Mouse (Mus musculus): ENCODE measurements around the gene Olfr464.

Gene Olfr464

DNA sequence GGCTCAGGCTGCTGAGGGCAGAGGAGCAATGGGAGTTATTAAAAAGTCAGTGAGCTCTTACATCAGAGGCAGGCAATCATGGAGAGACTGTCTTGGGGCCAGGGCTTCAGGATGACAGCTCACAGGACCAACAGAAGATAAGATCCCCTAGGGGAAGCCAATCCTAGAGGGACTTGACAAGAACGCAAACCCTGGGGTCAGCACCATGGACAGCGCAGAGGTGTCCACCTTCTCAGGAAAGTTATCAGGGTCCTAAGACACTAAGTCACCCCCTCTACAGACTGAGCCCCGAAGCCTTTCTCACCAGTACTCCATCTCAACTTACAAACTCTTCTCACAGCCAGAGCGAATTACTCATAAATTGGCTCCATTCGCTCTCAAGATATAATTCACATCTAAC, at the start of gene Olfr464:
Olfr464 (minus strand) TSS at position 2 of the 400 bp plus-strand sequence.
- TF ChIP-seq GATA4 (IDR thresholded peaks at IDR 0.05; ENCODE audit: insufficient replicate concordance, low read length): no peak

DNA sequence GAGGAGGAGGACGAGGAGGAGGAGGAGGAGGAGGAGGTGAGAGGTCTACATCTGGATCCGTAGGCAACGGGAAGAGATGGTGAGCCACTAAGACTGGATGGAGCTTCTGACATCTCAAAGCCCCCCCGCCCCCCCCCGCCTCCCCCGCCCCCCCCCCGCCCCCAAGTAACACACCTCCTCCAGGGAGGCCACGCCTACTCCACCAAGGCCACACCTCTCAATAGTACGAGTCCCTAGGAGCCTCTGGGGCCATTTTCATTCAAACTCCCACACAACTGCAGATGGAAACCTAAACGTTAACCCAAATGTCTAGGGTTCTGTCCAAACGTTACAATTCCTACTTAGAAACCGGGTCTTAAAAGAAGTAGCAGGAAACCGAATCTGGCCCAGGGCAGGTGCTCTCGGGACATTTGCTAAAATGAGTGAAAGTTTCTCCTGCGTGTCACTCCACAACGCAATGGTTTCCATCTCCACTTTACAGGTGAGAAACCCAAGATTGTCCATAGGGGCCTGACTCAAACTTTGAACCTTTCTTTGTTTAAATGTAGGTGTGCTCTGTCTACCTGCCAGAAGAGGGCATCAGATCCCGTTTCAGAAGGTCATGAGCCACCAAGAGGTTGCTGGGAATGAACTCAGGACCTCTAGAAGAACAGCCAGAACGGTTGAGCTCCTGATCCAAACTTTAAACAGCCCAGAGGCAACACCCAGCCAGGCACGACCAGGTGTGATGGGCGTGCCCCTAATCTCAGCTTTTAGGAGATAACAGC, 47.8 kb upstream of the Olfr464 start:
- TF ChIP-seq GATA4 (IDR thresholded peaks at IDR 0.05; ENCODE audit: insufficient replicate concordance, low read length): no peak

DNA sequence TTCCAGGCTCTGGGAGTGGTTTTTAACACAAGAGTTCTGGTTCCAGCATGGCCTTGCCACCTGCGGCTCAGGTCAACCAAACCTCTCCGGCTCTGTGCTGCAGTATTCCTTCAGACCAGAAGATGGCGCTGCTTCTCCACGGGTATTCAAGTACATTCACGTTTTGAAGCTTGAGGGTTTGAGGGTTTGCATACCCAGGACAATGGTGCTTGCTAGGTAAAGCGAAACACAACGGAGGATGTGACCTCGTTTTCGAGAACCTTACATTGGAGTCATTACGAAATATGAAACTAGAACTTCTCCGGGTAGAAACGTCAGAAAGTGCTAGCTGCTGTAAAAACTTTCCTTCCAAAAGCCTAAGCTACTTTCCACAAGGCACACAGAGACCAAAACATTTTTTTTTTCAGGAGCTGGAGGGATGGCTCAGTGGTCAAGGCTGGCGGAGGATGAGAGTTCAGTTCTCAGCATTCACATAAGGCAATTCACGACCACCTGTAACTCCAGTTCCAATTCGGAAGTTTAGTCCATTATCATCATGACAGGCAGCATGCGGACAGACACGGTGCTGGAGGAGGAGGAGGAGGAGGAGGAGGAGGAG, 47.0 kb upstream of the Olfr464 start:
- TF ChIP-seq GATA4 (IDR thresholded peaks at IDR 0.05; ENCODE audit: insufficient replicate concordance, low read length): no peak

DNA sequence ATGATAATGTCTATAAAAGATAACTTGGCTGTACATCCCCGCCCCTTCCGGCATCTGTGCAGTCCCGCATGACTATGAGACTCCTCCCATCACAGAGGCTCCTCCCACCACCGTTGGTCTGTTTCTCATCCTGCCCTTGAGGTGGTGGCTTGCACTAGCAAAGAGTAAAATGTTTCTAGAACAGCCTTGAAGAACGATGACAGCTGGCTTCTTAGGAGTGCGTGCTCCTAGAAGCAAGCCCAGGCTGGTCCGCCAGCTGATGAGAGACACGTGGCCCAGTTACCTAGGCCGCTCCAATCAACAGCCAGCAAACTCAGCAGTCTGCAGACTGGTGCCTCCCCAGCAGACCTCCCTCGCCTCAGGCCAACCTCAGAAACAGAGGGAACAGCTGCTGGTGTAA, 45.4 kb upstream of the Olfr464 start:
- TF ChIP-seq GATA4 (IDR thresholded peaks at IDR 0.05; ENCODE audit: insufficient replicate concordance, low read length): no peak

DNA sequence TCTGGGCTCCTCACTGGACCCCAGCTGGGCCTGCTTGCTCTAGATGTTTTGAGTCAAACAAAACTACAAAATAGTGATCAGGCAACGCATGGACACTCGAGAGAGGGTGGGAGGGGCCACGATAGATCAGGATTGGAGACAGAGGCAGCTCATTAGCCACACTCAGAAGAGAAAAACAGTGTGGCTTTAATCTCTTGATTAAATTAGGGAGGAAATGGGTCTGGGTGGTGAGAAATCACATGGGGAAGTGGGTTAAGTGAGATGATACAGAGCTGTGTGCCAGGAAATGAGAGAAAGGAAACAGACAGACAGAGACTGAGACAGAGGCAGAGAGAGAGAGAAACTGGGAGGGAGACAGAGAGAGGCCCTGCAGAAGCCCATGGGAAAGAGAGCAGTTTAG, 44.5 kb upstream of the Olfr464 start:
- no peak for TF ChIP-seq GATA4 (IDR thresholded peaks at IDR 0.05; ENCODE audit: insufficient replicate concordance, low read length)

DNA sequence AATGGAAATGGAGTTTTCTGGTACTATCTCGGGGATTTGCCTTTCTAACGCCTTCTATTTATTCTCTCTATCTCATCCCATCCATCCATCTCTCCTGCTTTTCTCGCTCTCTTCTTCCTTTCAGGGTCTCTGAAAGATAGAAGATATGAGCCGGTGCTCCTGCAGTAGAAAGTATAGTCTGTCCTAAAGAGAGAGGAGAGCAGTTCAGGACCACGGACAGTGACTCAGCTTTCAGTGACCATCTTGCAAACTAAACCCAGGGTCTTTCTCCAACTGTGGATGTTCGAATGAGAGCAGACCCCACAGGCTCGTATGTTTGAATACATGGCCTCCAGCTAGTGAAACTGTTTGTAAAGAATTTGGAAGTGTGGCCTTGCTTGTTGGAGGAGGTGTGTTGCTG, 36.3 kb upstream of the Olfr464 start:
- no peak for TF ChIP-seq GATA4 (IDR thresholded peaks at IDR 0.05; ENCODE audit: insufficient replicate concordance, low read length)

DNA sequence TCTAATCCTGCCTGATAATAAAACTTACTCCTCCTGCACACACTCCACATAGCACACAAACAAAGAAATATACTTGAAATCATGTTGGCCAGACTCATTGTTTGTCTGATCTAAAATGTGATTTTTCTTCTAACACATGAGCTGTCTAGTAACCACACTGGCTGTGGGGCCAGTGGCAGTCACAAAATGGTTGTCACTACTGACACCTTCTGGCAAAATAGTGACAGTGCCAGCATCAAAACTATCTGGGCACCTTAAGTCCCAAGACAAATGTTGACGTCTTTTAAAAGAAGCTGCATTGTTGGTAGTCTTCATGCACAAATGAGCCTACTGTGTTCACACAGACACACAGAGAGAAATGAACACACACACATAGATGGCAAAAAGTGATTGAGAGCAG, 34.4 kb upstream of the Olfr464 start:
- no peak for TF ChIP-seq GATA4 (IDR thresholded peaks at IDR 0.05; ENCODE audit: insufficient replicate concordance, low read length)

DNA sequence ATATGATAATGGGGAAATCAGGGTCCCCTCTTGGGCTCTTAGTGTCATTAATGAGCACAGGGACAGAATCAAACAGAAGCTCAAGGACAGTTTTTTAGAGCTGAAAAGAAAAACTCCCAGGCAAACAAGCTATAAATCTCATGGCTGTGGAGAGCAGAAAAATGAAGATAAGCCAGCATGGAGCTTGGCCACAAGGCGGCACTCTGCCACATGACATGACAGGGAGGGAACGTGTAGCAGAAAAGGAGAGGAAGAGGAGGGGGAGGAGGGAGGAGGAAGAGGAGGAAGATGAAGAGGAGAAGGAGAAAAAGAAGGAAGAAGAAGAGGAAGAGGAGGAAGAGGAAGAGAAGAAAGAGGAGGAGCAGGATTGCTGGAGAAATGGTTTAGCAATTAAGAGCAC, 29.2 kb upstream of the Olfr464 start:
- TF ChIP-seq GATA4 (IDR thresholded peaks at IDR 0.05; ENCODE audit: insufficient replicate concordance, low read length): no peak

DNA sequence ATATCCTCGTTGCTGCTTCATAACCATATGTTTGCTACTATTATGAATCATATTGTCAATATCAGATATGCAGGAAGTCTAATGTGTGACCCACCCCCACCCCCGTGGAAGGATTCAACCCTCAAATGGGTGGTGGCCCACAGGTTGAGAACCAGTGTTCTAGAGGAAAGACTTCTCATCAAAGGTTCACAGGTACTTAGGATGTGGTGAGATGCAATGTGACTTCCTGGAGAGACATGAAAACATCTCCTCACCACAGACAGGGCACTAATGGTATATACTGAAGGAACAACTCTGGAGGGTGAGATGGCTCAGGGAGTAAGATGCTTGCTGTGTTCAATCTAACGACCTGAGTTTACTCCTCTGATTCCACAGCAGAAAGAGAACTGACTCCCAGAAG, 14.7 kb upstream of the Olfr464 start:
- no peak for TF ChIP-seq GATA4 (IDR thresholded peaks at IDR 0.05; ENCODE audit: insufficient replicate concordance, low read length)

DNA sequence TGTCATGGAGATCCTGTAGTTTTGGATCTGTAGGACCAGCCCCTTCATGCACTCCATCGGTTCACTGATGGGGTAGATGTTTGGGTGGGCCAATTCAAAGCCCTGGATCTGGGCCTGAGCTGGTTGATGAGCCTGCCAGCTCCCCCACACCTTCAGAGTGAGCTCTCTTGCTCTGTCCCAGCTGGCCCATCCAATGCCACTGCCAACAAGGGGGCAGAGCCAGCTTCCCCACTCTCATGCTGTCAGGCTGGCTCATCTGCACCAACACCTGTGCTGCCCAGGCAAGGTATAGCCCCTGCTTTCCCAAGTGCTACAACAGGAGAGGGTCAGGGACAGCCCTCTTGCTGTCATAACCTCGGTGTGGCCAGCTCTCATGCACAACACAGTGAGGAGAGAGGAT, 13.0 kb upstream of the Olfr464 start:
- no peak for TF ChIP-seq GATA4 (IDR thresholded peaks at IDR 0.05; ENCODE audit: insufficient replicate concordance, low read length)

DNA sequence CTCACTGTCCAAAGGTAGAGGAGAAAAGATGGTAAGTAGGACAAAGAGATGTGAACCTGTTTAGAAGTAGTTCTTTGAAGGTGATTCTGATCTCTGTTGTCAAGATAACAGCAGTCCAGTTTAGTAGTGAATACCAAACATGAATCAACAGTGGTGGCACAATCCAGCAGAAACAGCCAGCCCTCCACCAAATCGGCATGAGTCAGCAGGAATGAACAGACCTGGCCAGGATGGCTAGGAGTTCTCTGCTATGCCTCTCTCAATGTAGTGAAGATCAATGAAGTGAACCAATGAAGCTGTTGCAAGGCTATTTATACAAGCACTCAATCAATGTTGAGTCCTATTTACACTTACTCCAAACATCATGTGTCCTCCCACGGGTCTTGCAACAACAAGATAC, 9.6 kb upstream of the Olfr464 start:
- no peak for TF ChIP-seq GATA4 (IDR thresholded peaks at IDR 0.05; ENCODE audit: insufficient replicate concordance, low read length)

DNA sequence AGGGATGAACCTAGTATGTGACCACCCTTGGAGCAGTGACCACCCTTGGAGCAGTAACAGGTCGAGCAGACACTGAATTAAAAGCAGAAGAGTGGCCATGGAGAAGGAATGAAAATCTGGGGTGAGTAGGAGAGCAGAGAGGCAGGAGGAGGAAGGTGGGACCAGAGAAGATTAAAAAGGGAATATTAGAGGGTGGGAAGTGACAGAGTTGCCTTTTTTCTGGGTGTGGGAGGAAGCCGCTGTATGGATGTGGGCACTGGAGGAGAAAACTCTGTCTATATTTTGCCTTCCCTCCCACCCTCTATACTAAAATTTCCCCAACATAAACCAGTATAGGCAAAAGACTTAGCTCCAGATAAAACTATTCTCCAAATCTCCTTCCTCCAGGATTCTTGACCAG, 466 bp downstream of the Olfr464 start:
- TF ChIP-seq GATA4 (IDR thresholded peaks at IDR 0.05; ENCODE audit: insufficient replicate concordance, low read length): no peak

DNA sequence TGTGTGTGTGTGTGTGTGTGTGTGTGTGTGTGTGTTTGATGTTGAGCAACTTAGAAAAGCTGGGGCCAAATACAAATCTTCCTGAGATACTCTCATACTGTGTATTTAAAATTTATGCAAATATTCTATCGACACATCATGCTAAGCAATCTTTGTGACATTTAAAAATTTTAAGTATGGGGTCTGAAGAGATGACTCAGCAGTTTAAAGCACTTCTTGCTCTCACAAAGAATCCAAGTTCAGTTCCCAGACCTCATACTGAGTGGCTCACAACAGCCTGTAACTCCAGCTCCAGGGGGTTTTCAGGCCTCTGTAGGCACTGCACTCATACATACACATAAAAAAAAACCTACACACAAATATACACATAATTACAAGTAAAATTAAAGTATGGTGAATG, 4.8 kb downstream of the Olfr464 start:
- TF ChIP-seq GATA4 (IDR thresholded peaks at IDR 0.05; ENCODE audit: insufficient replicate concordance, low read length): no peak

DNA sequence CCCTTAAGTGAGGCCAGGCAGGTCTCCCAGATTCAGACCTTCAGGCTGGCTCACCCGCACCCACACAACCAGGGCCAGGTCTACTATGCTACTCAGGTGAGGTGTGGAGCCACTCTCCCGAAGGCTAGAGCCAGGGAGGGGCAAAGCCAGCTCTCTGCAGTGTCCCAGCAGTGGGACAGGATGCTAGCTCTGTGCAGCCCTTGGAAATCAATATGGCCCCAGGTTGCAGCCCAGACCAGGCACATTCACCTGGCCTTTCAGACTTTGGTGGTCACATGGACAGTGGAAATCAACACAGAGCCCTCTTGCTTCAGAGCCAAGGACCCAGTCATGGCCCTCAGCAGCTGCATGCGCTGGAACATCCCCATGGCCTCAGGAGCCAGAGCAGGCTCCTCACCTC, 16.4 kb downstream of the Olfr464 start:
- TF ChIP-seq GATA4 (IDR thresholded peaks at IDR 0.05; ENCODE audit: insufficient replicate concordance, low read length): no peak

DNA sequence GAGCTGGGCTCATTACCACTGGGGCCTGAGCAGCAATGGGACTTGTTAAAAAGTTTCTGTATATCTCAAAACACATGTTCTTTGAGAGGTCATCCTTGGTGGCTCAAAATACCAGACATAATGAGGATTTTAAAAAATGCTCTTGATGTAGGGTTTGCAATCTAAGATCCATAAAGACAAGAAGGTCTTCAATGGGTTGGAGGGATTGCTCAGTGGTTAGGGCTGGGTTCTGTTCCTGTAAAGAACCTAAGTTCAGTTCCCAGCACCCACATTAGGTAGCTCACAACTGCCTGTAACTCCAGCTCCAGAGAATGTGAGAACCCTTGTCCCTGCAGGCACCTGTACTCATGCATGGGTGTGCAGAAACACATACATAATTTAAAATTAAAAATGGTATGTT, 23.5 kb downstream of the Olfr464 start, which contains the start of gene Olfr463:
Olfr463 (minus strand) TSS at position 101 of the 400 bp plus-strand sequence.
- TF ChIP-seq GATA4 (IDR thresholded peaks at IDR 0.05; ENCODE audit: insufficient replicate concordance, low read length): no peak

DNA sequence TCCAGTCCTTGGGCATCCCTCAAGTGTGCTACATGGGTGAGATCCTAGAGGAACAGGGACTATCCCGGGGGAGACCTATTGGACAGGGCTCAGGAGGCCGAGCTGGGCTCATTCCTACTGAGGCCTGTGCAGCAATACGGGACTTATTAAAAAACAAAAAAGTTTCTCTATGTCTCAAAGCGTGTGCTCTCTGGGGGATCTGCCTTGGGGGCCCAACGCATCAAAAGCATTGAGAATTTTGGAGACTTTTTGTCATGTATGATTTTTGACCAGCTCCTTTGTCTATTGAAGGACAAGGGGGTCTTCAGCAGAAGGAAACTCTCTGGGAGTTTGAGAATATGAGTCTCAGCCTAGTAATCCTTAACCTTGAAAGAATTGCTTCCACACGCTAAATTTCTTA, 28.6 kb downstream of the Olfr464 start, which contains the start of gene Olfr462:
Olfr462 (minus strand) TSS at position 101 of the 400 bp plus-strand sequence.
- TF ChIP-seq GATA4 (IDR thresholded peaks at IDR 0.05; ENCODE audit: insufficient replicate concordance, low read length): no peak

DNA sequence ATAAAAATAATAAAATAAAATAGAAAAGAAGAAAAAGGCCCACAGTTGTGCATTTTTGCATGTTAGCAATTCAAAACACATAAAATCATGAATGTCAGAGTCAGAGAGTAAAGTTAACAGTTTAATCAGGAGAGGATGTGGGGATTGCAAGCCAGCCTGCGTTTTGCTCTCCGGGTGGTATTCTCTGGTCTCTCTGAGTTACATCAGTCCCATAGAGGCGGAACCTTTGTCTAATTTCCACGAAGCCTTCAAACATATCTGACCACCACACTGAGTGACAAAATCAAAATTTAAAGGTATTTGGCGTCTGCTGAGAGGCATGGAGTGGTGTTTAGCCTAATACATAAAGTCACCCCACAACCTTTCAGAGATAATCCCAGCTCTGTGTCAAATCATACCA, 35.9 kb downstream of the Olfr464 start:
- no peak for TF ChIP-seq GATA4 (IDR thresholded peaks at IDR 0.05; ENCODE audit: insufficient replicate concordance, low read length)

All from liver, adult (tissue).